Mouse (Mus musculus): Measurements from ENCODE around the gene Npffr2. TPM values are rescaled to one million over a fixed set of nuclear protein-coding genes. Genes with fewer than 3 reads are reported as not detected.
"Not testable (repeated sequence)": the region's sequence is repeated elsewhere in the genome, so short reads cannot be mapped to it uniquely, and the experiment has no call there.

Gene Npffr2
- polyA plus RNA-seq, 1 experiment from 2014 or later: not detected

DNA sequence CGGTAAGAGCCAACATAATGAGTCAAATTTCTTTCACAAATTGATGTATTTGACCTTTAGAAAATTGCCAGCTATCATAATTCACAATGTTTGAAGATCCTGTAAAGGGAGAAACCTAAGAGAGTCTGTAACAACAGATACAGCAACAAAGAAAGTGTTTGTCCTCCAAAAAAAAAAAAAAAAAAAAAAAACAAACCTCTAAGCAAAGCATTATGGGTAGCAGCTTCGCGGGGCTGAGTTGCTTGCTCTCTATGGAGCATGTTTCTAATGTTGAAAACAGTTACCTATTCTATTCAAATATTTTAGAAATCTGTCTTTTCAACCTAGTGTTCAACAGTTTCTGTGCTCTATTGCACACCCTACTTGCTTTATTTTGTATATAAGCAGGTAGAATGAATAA lies 15.2 kb downstream of the Npffr2 start:
- H3K9ac ChIP-seq (ENCODE audit: low read length): no peak overlapping the region
- DNase-seq (ENCODE audit: low spot score) (no peak), ATAC-seq (ENCODE audit: insufficient number of reproducible peaks, low FRiP score, low TSS enrichment, low read depth) (no peak)
- no peak overlapping the region for H3K4me3 ChIP-seq (ENCODE audit: low read depth, low read length)
- no peaks in the 10 kb centered on the region for H3K27me3 ChIP-seq (ENCODE audit: control insufficient read depth, insufficient read depth, low read length)
- no peaks in the 10 kb centered on the region for H3K9me3 ChIP-seq (ENCODE audit: control insufficient read depth, low read length)
- H3K4me1 ChIP-seq (ENCODE audit: control insufficient read depth, insufficient read depth, low read length): no peaks in the 10 kb centered on the region
- no peaks in the 10 kb centered on the region for H3K36me3 ChIP-seq (ENCODE audit: control insufficient read depth, insufficient read depth, low read length)
- 88% methylated on average over 3 of the region's 3 CpGs for WGBS
- no peak overlapping the region for H3K27ac ChIP-seq (replicated peaks; ENCODE audit: low read depth, low read length)
- H3K4me2 ChIP-seq (ENCODE audit: low read depth, severe bottlenecking): no peak overlapping the region

- Histone ChIP-seq H3K9me3 (ENCODE audit: control insufficient read depth, low read length) (no peaks in the 10 kb centered on the region), H3K27ac (replicated peaks; ENCODE audit: low read depth, low read length) (no peak overlapping the region), H3K4me1 (ENCODE audit: control insufficient read depth, insufficient read depth, low read length) (no peaks in the 10 kb centered on the region), H3K4me2 (ENCODE audit: low read depth, severe bottlenecking) (no peak overlapping the region), H3K9ac (ENCODE audit: low read length) (no peak overlapping the region), H3K36me3 (ENCODE audit: control insufficient read depth, insufficient read depth, low read length) (no peaks in the 10 kb centered on the region), H3K4me3 (ENCODE audit: low read depth, low read length) (no peak overlapping the region), H3K27me3 (ENCODE audit: control insufficient read depth, insufficient read depth, low read length) (no peaks in the 10 kb centered on the region)
- DNase-seq (ENCODE audit: low spot score): peak; percentile 77
- WGBS: 45% methylated on average over 2 of the region's 2 CpGs
- no peak; the same call in 1 of the 2 replicates for ATAC-seq (ENCODE audit: insufficient number of reproducible peaks, low FRiP score, low TSS enrichment, low read depth)
These were observed 16.2 kb downstream of the Npffr2 start for GRCm38 (mm10) chr5:89543476-89543875.

- not testable (repeated sequence) for ATAC-seq (ENCODE audit: insufficient number of reproducible peaks, low FRiP score, low TSS enrichment, low read depth); H3K4me2 ChIP-seq (ENCODE audit: low read depth, severe bottlenecking); H3K9me3 ChIP-seq (ENCODE audit: control insufficient read depth, low read length); H3K4me1 ChIP-seq (ENCODE audit: control insufficient read depth, insufficient read depth, low read length); H3K27me3 ChIP-seq (ENCODE audit: control insufficient read depth, insufficient read depth, low read length); H3K9ac ChIP-seq (ENCODE audit: low read length); DNase-seq (ENCODE audit: low spot score); H3K27ac ChIP-seq (replicated peaks; ENCODE audit: low read depth, low read length); H3K4me3 ChIP-seq (ENCODE audit: low read depth, low read length); H3K36me3 ChIP-seq (ENCODE audit: control insufficient read depth, insufficient read depth, low read length)
- 54% methylated on average over 4 of the region's 4 CpGs for WGBS
These were observed 31.9 kb downstream of the Npffr2 start for GRCm38 (mm10) chr5:89559118-89559517.

GRCm38 (mm10) chr5:89561381-89561780 lies 34.2 kb downstream of the Npffr2 start:
- no peak overlapping the region for H3K27ac ChIP-seq (replicated peaks; ENCODE audit: low read depth, low read length)
- DNase-seq (ENCODE audit: low spot score): no peak
- ATAC-seq (ENCODE audit: insufficient number of reproducible peaks, low FRiP score, low TSS enrichment, low read depth): no peak
- H3K4me3 ChIP-seq (ENCODE audit: low read depth, low read length): no peak overlapping the region
- no peaks in the 10 kb centered on the region for H3K36me3 ChIP-seq (ENCODE audit: control insufficient read depth, insufficient read depth, low read length)
- H3K4me1 ChIP-seq (ENCODE audit: control insufficient read depth, insufficient read depth, low read length): no peaks in the 10 kb centered on the region
- H3K9ac ChIP-seq (ENCODE audit: low read length): no peak overlapping the region
- H3K9me3 ChIP-seq (ENCODE audit: control insufficient read depth, low read length): no peaks in the 10 kb centered on the region
- no peak overlapping the region for H3K4me2 ChIP-seq (ENCODE audit: low read depth, severe bottlenecking)
- H3K27me3 ChIP-seq (ENCODE audit: control insufficient read depth, insufficient read depth, low read length): no peaks in the 10 kb centered on the region

- H3K4me2 ChIP-seq (ENCODE audit: low read depth, severe bottlenecking): no peak overlapping the region
- H3K9ac ChIP-seq (ENCODE audit: low read length): no peak overlapping the region
- no peak overlapping the region for H3K27ac ChIP-seq (replicated peaks; ENCODE audit: low read depth, low read length)
- DNase-seq (ENCODE audit: low spot score) (no peak), ATAC-seq (ENCODE audit: insufficient number of reproducible peaks, low FRiP score, low TSS enrichment, low read depth) (no peak)
- no peak overlapping the region for H3K4me3 ChIP-seq (ENCODE audit: low read depth, low read length)
- H3K4me1 ChIP-seq (ENCODE audit: control insufficient read depth, insufficient read depth, low read length): no peaks in the 10 kb centered on the region
- no peaks in the 10 kb centered on the region for H3K9me3 ChIP-seq (ENCODE audit: control insufficient read depth, low read length)
- no peaks in the 10 kb centered on the region for H3K27me3 ChIP-seq (ENCODE audit: control insufficient read depth, insufficient read depth, low read length)
- H3K36me3 ChIP-seq (ENCODE audit: control insufficient read depth, insufficient read depth, low read length): no peaks in the 10 kb centered on the region
- 87% methylated on average over 1 of the region's 1 CpGs for WGBS
These were observed 51.4 kb downstream of the Npffr2 start for GRCm38 (mm10) chr5:89578678-89579077.

- Histone ChIP-seq H3K27ac (replicated peaks; ENCODE audit: low read depth, low read length) (no peak overlapping the region), H3K27me3 (ENCODE audit: control insufficient read depth, insufficient read depth, low read length) (no peaks in the 10 kb centered on the region), H3K9ac (ENCODE audit: low read length) (no peak overlapping the region), H3K4me2 (ENCODE audit: low read depth, severe bottlenecking) (no peak overlapping the region), H3K4me3 (ENCODE audit: low read depth, low read length) (no peak overlapping the region), H3K9me3 (ENCODE audit: control insufficient read depth, low read length) (no peaks in the 10 kb centered on the region), H3K36me3 (ENCODE audit: control insufficient read depth, insufficient read depth, low read length) (no peaks in the 10 kb centered on the region), H3K4me1 (ENCODE audit: control insufficient read depth, insufficient read depth, low read length) (no peaks in the 10 kb centered on the region)
- DNase-seq (ENCODE audit: low spot score) (no peak), ATAC-seq (ENCODE audit: insufficient number of reproducible peaks, low FRiP score, low TSS enrichment, low read depth) (no peak)
- WGBS: 95% methylated on average over 1 of the region's 1 CpGs
These were observed 52.0 kb downstream of the Npffr2 start for GRCm38 (mm10) chr5:89579181-89579580.

DNA sequence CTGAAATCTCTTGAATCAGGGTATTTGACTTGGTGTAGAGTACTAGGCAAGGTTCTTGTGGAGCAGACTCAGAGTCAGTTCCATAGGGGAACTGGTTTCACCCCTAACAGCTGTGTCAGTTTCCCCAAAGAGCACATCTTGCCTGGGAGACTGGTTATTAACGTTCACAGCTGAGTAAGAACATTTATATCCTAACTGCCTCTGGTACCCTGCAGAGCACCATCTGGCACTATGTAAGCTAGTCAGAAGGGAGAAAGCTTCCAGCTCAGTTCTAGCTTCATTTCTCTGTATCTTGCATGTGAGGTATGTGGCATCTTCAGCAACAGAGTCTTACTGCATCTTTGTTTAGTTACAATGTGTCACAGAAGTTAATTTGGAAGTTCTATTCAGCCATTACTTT lies 53.9 kb downstream of the Npffr2 start:
- H3K27me3 ChIP-seq (ENCODE audit: control insufficient read depth, insufficient read depth, low read length): no peaks in the 10 kb centered on the region
- H3K4me1 ChIP-seq (ENCODE audit: control insufficient read depth, insufficient read depth, low read length): no peaks in the 10 kb centered on the region
- no peaks in the 10 kb centered on the region for H3K9me3 ChIP-seq (ENCODE audit: control insufficient read depth, low read length)
- no peak for DNase-seq (ENCODE audit: low spot score)
- ATAC-seq (ENCODE audit: insufficient number of reproducible peaks, low FRiP score, low TSS enrichment, low read depth): no peak
- no peaks in the 10 kb centered on the region for H3K36me3 ChIP-seq (ENCODE audit: control insufficient read depth, insufficient read depth, low read length)
- 66% methylated on average over 1 of the region's 1 CpGs for WGBS
- H3K9ac ChIP-seq (ENCODE audit: low read length): no peak overlapping the region
- no peak overlapping the region for H3K4me2 ChIP-seq (ENCODE audit: low read depth, severe bottlenecking)
- no peak overlapping the region for H3K27ac ChIP-seq (replicated peaks; ENCODE audit: low read depth, low read length)
- no peak overlapping the region for H3K4me3 ChIP-seq (ENCODE audit: low read depth, low read length)

- ATAC-seq (ENCODE audit: insufficient number of reproducible peaks, low FRiP score, low TSS enrichment, low read depth): no peak
- H3K27ac ChIP-seq (replicated peaks; ENCODE audit: low read depth, low read length): no peak overlapping the region
These were observed 54.6 kb downstream of the Npffr2 start for GRCm38 (mm10) chr5:89581742-89582366.

DNA sequence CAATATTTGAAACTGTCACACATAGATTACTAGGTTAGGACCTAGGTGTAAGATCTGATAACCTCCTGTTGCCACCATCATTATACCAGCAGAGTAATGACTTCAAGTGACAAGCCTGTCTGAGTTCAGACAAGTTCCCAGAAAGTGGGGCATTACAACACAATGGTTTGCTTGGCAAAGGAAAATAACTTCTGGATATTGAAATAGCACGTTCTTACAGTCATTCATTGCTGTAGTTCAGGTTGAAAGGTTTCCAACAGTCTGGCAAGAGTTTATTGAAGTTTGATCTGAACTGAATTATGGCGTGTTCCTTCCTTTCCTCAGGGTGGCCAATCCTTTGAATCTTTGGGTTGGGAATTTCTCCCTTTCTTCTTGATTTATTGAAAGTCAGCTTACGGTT lies 57.8 kb downstream of the Npffr2 start:
- H3K27ac ChIP-seq (replicated peaks; ENCODE audit: low read depth, low read length): no peak overlapping the region
- WGBS: 78% methylated on average over 3 of the region's 3 CpGs
- no peak overlapping the region for H3K9ac ChIP-seq (ENCODE audit: low read length)
- H3K4me3 ChIP-seq (ENCODE audit: low read depth, low read length): no peak overlapping the region
- ATAC-seq (ENCODE audit: insufficient number of reproducible peaks, low FRiP score, low TSS enrichment, low read depth) (no peak), DNase-seq (ENCODE audit: low spot score) (no peak)
- H3K4me1 ChIP-seq (ENCODE audit: control insufficient read depth, insufficient read depth, low read length): no peaks in the 10 kb centered on the region
- H3K9me3 ChIP-seq (ENCODE audit: control insufficient read depth, low read length): peaks cover under 1% of the 10 kb centered on the region; the same call in 1 of the 2 replicates
- H3K27me3 ChIP-seq (ENCODE audit: control insufficient read depth, insufficient read depth, low read length): no peaks in the 10 kb centered on the region
- H3K36me3 ChIP-seq (ENCODE audit: control insufficient read depth, insufficient read depth, low read length): no peaks in the 10 kb centered on the region
- H3K4me2 ChIP-seq (ENCODE audit: low read depth, severe bottlenecking): no peak overlapping the region

More at GRCm38 (mm10) chr5:89581742-89582366, 54.6 kb downstream of the Npffr2 start:
- H3K4me1 ChIP-seq (ENCODE audit: control insufficient read depth, insufficient read depth, low read length): no peaks in the 10 kb centered on the region
- H3K9me3 ChIP-seq (ENCODE audit: control insufficient read depth, low read length): no peaks in the 10 kb centered on the region
- WGBS: 75% methylated on average over 5 of the region's 5 CpGs
- no peaks in the 10 kb centered on the region for H3K27me3 ChIP-seq (ENCODE audit: control insufficient read depth, insufficient read depth, low read length)
- H3K4me3 ChIP-seq (ENCODE audit: low read depth, low read length): no peak overlapping the region
- no peak for DNase-seq (ENCODE audit: low spot score)
- no peak overlapping the region for H3K9ac ChIP-seq (ENCODE audit: low read length)
- H3K4me2 ChIP-seq (ENCODE audit: low read depth, severe bottlenecking): no peak overlapping the region
- H3K36me3 ChIP-seq (ENCODE audit: control insufficient read depth, insufficient read depth, low read length): no peaks in the 10 kb centered on the region

Data from limb, embryonic 11.5 days (tissue).